Mouse (Mus musculus): Measurements from ENCODE around the gene Ctns.

Ctns gene

DNA sequence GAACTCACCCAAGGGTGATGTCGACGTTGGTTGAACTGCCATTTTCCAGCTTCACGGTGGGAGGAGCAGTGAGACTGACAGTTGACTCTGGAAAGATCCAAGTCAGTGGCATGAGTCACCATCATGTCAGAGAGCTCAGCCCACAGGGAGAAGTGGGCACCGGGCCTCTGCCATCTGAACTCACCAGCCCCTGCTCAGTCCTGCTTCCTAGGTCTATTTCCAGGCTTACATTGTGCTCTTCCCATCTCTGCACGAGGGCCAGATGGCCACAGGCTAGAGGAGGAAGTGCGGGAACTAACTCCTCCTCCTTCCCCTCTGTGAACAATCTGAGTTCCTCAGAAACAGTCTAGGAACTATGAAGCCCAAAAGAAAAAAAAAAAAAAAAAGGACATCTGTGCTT, 5.8 kb downstream of the Ctns start:
- DNase-seq: peak; percentile 52

DNA sequence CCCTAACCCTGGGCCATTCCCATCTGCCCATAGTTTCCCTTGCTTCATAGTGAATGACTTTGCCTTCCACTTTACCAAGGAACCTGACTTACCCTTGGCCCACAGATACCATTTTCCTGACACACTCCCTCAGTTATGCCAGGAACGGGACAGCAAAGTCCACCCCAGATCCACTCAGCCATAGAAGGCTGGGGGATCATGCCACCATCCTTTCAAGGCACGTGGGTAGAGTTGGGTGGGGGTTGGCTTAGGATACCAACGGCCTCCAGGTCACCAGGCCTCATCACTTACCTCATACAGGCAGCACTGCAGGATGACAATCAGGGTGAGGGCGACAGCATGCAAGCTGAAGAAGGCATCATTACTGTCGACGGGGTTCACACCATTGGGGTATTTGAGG, 11.6 kb downstream of the Ctns start:
- no peak for DNase-seq

DNA sequence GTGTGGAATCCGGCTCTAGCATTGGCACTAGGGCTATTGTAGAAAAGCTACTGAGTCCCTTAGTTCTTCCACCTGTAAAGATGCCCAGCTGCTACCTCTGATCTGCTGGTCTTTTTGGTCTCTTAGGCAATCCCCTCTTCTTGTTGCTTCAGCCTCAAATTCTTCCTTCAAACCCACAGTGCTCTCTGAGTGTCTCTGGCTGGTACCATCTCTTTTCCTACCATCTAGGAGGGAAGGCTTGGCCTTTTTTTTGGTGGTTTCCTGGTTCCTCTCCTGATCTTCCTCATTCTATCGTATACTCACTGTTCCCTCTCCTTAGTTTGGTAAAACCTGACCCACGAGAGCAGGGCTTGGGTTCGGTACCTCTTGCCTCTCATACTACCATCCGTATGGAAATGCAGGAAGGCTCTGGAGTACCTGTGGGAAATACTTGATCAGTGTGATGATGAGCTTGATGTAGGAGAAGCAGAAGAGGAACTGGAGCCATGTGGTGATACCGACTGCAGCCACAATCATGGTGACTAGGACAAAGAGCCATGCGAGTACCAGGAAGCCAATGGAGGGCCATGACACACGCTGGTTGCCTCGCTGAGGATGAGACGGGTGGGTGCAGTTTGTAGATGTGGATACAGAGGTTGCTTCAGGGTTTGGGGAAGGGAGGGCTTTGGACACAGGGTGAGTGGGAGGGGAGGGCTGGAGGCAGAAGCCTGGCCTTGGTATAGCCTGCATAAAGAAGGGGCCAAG, 12.8 kb downstream of the Ctns start:
- no peak for DNase-seq

DNA sequence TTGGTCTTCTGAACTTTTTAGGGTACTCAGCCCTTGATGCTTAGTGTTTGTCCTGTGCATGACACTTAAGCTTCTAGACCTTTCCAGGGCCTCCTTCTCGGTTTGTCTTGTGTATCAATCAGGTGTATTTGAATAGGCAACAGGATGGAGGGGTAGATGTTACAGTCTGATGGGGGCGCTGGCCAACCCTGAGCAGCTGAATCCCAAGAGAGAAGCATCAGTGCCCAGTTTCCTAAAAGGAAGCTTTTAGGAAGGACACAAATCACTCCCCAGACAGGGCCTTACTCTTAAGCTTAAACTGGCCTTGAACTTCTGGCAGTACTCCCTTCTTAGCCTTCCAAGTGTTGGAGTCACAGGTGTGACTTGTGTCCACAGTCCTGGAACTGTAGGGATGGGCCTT, 20.9 kb downstream of the Ctns start:
- DNase-seq: no peak

DNA sequence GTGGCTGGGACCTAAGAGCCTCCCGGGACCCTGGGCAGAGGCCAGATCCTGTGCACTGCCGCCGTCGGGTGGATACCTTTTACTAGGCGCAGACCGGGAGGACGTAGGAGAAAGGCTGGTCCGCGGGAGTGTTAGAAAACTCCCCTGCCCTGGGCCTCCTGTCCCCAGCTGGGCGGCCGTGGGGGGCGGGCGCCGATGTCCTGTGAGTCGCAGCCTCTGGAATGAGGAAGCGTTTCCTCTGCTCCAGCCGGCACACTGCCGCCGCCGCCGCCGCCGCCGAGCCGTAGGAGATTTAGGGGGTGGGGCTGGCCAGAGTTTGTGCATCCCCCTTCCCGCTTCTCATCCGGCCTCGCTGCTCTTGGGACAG, 21.4 kb downstream of the Ctns start:
- DNase-seq: peak; percentile 36

DNA sequence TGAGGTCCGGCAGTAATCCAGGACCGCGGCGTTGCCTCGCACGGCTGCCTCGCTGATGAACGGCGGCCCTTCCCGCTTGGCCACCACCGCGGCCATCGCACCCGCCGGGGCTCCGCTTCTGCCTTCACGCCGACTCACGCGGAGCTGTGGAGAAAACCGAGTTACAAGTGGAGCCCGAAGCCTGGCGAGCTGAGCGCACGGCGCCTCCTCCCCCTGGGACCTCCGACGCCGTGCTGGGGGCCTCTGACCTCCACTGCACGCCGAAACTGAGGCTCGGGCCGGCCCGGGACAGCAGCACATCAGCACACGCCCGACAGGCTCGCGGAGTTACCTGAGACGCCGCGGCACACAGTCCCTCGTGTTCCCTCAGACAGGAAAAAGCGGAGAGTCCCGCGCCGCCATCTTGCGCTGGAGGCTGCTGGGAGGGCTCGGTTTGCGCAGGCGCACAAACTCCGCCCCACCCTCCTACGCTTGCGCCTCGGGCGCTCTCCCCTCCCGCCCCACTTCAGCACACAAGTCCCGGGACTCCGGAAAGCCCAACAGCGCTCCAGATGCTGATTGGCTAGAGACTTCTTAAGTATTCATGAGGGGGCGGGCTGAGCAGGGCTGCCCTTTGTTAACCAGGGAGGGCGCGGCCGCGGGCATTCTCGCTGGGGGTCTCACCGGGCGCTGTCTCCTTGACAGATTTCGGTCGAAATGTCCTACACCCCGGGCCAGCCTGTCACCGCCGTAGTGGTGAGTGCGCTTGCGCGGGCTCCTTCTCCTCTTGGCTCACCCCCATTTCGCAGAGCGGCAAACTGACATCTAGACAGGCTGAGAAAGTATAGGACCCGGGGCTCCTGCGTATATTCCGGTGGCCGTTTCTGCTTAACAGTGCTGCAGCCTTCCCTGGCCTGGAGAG, 22.0 kb downstream of the Ctns start, which contains the start of the genes Emc6 and Tax1bp3:
Emc6 (minus strand) TSS at position 430 of the 901 bp plus-strand sequence.
Tax1bp3 (plus strand) TSS at position 476 of the 901 bp plus-strand sequence.
- DNase-seq: peak; percentile 97

DNA sequence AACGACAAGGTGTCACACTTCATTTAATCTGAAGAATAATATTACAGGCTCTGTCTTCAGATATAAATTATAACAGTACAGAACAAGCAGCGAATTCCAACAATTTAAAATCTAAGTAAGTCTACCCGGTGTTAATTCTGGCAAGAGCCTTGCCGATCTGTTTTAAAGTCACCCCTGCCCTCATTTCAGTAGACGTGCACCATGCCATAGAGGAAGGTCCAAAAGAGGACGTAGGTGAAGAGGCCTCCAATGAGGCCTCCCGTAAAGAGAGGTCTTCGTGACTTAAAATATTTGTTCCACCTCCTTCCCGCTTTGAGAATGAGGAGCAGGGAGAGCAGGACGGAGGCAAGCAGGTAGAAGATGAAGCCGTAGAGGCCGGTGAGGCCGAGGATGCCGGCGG, 22.7 kb downstream of the Ctns start:
- no peak for DNase-seq

DNA sequence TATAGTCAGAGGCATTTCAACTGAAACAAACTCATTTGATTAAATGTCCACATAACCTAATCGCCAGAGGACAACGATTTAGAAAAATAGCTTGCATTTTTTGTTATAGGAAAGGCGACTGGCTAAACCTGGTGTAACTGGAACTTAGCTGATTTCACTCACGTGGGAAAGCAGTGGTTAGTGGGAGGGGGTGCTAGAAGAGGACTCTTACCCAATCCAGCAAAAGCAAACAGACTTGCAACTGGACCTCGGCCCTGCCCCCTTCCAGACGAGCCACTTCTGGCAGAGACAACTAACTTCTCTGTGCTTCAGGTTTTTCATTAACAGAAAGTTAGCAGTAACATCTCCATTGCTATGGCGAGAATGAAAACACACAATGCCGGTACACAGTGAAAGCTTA, 23.2 kb downstream of the Ctns start:
- no peak for DNase-seq

DNA sequence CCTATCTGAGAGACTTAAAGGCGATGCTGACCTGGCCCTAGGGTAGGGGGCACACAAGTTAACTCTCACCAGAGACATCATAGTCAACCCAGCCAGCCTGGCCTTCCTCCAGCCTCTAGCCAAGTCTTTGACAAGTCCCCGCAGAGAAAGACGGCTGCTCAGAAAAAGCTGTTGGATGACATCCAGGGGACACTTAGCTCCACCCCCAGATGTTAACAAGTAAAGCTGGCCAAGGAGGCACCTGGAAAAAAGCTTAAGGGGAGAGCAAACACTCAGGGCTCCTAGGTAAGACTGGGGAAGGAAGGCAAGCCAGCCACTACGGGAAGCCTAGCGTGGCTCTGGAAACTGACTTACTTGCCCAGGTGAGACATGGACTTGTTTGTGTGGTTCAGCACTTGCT, 26.7 kb downstream of the Ctns start:
- DNase-seq: no peak

DNA sequence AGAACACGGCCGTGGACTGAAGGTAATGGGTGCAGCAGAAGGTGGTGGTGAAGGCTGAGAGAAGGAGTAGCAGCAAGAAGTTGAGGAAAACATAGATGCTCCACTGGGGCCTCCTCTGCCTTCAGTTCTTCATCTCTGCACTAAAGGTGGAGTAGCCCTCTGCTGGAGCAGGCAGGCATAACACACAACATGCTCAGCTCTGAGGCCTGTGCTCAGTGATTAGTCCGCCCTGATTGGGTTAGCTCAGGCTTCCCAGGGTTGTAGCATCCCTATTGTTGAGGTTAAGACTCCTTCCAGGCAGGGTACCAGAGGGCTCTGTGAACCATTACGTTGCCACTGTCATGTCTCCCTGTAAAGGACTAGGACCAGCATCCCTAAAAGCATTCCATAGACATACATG, 29.6 kb downstream of the Ctns start:
- DNase-seq: peak; percentile 63

DNA sequence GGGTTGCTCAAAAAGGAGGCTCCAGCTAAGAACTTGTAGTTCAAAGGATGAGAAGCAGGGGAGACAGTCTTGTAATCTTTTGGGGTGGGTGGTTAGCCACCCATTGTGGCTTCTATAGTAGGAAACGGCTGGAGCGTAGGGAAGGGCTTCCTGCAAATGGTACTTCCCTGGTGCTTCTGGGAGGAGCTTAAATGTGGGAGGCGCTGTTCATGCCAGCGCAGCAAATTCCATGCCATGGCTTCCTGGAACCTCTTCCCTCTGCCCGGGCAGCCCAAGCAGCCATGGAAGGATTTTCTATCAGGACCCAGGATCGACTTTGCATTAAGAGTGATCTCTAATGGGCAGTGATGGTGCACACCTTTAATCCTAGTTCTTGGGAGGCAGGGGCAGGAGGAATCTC, 30.3 kb downstream of the Ctns start:
- no peak for DNase-seq

DNA sequence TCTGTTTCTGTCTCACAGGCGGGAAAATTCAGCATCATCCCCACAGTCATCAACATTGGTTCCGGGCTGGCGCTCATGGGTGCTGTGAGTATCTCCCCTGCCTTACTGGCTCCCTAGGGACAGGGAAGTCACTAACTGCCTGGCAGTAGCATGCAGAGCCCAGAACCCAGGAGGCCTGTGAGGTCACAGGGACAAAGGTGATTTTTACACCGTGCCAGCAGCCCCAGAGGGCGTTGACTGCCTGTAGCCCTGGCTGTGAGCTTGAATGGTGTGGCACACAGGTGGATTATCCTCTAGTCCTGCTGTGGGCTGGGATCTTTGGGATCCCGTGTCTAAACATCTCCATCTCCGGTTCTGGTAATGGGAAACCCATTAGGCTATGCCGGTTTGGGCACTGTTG, 30.8 kb downstream of the Ctns start:
- DNase-seq: no peak

DNA sequence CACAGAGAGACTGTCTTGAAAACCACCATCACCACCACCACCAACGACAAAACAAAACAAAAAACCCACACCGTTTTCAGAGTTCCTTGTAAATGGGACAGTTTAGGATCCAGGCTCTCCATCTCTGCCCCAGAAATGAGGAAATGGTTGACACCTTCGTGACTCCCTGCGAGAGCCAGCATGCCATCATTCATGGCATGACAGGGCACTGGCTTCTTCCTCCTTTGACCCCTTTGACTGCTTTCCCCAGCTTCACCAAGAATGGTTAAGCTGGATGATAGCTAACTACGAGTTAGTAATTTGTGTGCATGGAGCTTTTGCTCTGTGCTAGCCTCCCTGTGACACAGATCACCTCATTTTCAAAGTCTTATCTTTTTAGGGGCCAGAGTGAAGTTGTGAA, 36.6 kb downstream of the Ctns start:
- DNase-seq: no peak

DNA sequence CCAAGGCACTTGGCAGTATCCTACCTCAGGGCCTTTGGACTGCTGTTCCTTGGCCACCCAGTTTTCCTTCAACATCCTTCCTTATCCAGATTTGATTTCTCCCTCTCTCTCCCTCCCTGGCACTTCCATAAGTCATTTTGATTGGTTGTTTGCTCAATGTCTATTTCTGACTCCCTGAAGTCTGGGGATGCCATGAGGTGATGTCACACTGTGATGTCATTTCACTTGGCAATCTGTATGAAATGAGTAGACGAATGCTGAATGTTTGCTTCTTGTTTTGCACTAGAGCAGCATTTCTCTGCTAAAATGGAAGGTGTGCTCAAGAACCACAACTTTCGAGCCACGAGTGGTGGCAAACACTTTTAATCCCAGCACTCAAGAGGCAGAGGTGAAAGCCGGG, 37.2 kb downstream of the Ctns start:
- no peak for DNase-seq

DNA sequence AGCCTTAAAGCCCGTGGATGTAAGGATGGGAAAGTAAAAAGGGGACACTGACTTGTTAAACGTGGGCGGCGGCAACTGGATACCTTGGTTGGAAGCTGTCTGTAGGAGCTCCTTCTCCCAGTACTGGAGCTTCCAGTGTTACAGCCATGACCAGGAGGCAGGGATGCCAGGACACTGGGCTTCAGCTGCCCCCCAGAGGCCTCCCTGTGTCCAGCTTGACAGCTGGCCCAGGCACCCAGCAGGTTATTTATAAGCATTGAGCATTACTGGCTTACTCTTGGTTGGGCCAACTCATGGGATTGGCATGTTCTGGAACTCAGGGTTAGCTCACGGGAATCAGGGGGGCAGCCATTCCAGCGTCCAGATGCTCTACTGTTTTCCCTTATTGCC, 38.0 kb downstream of the Ctns start:
- no peak for DNase-seq

DNA sequence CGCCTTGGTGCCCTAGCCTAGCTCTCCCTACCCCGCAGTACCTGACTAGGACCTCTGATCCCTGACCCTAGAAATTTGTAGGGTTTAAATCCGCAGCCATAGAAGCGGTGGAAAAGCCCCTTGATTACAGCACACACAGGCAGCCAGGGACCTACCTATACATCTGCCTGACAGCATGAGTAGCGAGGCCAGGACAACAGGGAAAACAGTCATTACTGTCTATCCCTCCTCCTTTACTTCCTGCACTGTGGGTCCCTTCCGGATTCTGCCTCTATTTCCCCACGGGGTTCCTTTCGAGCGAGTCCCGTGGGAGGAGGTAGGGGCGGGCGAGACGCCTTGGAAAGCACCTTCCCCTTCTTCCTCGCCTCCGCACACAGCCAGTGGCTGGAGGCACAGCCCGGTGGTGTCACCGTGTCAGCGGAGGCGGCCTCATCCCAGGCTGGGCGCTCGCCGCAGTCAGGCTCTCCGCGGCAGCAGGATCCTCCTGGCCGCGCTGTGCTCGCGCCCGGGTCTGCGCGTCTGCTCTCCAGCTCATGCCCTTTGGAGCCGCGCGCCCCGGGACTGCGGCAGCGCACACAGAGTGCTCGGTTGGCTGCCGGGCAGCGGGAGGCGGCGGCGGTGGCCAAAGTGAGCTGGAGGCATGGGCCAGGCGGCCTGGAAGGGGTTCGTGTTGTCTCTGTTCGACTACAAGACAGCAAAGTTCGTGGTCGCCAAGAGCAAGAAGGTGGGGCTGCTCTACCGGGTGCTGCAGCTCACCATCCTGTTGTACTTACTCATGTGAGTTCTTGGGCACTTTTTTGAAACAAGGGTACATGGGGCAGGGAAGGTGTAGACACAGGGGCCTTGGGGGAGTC, 38.7 kb downstream of the Ctns start, which contains the start of gene P2rx5:
P2rx5 (plus strand) TSS at position 465 of the 854 bp plus-strand sequence.
- DNase-seq: no peak

DNA sequence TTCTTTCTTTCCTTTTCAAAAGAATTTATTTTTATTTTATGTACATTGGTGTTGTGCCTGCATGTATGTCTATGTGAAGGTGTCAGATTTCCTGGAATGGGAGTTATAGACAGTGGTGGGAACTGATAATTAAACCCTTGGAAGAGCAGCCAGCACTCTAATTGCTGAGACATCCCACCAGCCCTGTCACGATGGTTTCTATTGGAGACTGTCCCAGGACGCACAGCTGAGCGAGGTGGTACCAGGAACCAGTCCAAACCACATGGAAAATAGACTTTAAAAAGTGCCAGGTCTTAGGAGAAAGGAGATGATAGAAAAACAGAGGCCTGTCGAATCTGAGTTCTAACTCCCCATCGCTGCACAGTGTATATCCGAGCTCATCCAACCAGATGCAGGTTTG, 43.8 kb downstream of the Ctns start:
- peak; percentile 49 for DNase-seq

DNA sequence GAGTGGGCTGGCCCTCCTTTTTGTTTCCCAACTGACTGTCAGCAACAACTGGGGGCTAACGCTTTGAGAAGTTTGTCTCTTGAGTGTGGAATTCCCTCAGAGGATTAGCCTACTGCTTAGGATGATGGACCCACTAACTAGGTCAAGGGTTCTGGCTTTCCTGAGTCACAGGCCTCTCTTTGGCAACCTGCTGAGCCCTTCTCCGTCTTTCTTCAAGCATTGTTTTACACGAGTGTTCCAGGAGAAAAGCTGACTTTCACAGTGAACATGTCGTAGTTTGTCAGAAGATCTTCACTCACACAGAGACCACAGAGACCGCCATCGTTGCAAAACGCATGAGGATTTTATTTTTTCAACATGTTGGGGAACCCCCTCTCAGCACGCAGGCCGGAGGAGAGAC, 50.6 kb downstream of the Ctns start:
- no peak for DNase-seq

DNA sequence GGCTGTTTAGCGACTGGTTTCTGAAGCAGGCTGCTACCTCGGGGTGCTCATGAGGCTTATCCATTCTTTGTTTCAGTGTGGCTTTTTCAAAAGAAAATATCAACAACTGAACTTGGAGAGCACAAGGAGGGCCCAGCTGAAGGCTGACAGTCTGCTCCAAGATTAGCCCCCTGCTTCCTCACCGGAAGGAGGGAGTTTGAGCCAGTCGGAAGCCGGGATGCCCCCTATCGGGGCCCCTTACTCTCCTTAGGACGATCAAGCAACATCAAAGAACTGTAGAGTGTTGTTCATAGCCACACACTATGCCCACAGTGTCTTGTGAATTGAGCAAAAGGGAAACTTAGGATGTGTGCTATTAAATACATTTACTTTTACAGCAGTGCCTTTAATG, 51.9 kb downstream of the Ctns start:
- no peak for DNase-seq

DNA sequence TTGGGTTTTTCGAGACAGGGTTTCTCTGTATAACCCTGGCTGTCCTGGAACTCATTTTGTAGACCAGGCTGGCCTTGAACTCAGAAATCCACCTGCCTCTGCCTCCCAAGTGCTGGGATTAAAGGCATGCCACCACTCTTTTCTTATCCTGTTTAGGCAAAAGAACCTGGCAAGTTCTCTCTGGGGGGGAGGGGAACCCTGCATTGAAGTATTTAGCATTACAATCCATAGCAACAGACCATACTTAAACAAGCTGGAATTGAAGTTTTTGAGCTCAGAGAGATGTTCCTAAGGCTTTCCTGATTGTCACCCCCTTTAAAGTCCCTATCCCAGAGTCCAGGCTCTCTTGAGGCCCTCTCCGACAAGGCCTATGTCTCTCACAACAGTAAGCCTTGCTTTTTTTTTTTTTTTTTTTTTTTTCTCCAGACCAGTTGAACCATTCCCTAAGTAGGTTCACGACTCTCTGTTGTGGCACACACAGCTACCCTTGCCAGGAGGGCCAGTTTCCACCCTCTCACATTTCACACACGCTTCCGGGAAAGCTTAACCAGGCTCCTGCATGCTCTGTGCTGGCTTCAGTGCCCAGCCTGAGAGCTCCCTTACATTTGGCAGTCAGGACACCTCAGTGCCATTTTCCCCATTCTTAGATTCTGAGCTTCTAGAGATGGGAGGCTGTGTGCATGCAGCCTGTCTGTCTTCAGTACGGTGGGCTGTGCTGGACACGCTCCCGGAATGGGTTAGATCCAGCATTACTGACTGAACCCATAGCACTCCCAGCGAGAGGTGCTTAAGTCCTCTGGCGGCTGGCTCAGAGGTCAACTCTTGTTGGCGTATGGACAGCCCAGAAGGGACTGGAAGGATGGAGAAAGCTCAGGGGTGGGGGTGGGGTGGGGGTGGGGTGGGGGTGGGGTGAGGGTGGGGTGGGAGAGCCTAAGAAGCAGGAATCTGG, 52.5 kb downstream of the Ctns start:
- no peak for DNase-seq

DNA sequence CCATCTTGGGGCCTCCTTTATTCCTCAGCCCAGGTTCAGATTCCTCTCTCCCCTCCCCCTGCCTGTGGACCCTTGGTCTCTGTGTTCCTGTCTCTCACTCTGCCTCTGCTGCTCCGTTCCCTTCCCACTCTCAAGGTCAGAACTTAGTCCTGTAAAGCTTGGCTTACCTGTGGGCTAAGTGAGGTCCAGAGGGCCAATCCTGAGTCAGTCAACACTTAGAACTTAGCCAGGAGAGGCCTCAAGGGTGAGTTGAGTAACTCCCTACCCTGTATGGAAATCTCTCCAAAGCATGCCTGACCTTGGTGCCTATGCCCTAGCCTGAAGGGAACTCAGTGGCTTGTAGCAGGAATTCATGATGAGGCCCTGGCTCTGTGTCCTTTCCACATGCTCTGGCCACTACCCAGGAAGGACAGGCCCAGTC, 54.6 kb downstream of the Ctns start:
- no peak for DNase-seq

Data from layer of hippocampus, adult 9-11 months (tissue).